Mouse (Mus musculus) neural tube, embryonic 11.5 days (tissue): ENCODE measurements at regions not wholly inside any gene's neighbourhood (a gene's known extent, or its start where the extent isn't known, plus 50 kb on each side); places are given as distances from the start of the nearest gene placed in this dataset.

Experiments
- ATAC-seq: fragments of 200-750 bp; cut with Nextera tagmentation; 2 replicates; pipeline ENCODE4 v1.8.0; 2017; ENCODE audit warnings: moderate number of reproducible peaks, mild to moderate bottlenecking, moderate TSS enrichment, moderate library complexity; ENCODE audit not compliant: insufficient read depth, low FRiP score, low TSS enrichment
- DNase-seq: peaks from one replicate; pipeline ENCODE4 v3.0.0-alpha.2; 2015; ENCODE audit warnings: low spot score
- H3K27ac ChIP-seq: fragments of 300-500 bp; sonication (generic); 2 replicates; pipeline ENCODE4 v1.5.1; 2014; ENCODE audit warnings: low read depth, mild to moderate bottlenecking, low read length
- H3K27me3 ChIP-seq: fragments of 300-500 bp; sonication (generic); 2 replicates; pipeline ENCODE4 v1.6.1; 2014; ENCODE audit warnings: mild to moderate bottlenecking, low read length, mixed read lengths; ENCODE audit not compliant: control insufficient read depth, insufficient read depth
- H3K36me3 ChIP-seq: fragments of 300-500 bp; sonication (generic); 2 replicates; pipeline ENCODE4 v1.6.1; 2014; ENCODE audit warnings: mild to moderate bottlenecking, low read length, moderate library complexity, mixed read lengths; ENCODE audit not compliant: control insufficient read depth, insufficient read depth
- H3K4me1 ChIP-seq: fragments of 300-500 bp; sonication (generic); 2 replicates; pipeline ENCODE4 v1.6.1; 2014; ENCODE audit warnings: low read length, mixed read lengths; ENCODE audit not compliant: control insufficient read depth, insufficient read depth
- H3K4me2 ChIP-seq: fragments of 300-500 bp; sonication (generic); 2 replicates; pipeline ENCODE4 v1.6.1; 2014; ENCODE audit warnings: low read depth, mild to moderate bottlenecking, moderate library complexity
- H3K4me3 ChIP-seq: fragments of 300-500 bp; sonication (generic); 2 replicates; pipeline ENCODE4 v1.5.1; 2014; ENCODE audit warnings: low read depth, low read length
- H3K9ac ChIP-seq: fragments of 300-500 bp; sonication (generic); 2 replicates; pipeline ENCODE4 v1.6.1; 2014; ENCODE audit warnings: mild to moderate bottlenecking, low read length
- H3K9me3 ChIP-seq: fragments of 300-500 bp; sonication (generic); 2 replicates; pipeline ENCODE4 v1.6.1; 2016; ENCODE audit warnings: low read length; ENCODE audit not compliant: control insufficient read depth
- WGBS: fragments of 180-500 bp; shearing (Covaris S2); extraction: QIAGEN DNeasy Blood & Tissue Kit; methylation state at CpG from one replicate; pipeline ENCODE4 v1.1.7; 2014; 5-methylcytosine and 5-hydroxymethylcytosine counted together

DNA sequence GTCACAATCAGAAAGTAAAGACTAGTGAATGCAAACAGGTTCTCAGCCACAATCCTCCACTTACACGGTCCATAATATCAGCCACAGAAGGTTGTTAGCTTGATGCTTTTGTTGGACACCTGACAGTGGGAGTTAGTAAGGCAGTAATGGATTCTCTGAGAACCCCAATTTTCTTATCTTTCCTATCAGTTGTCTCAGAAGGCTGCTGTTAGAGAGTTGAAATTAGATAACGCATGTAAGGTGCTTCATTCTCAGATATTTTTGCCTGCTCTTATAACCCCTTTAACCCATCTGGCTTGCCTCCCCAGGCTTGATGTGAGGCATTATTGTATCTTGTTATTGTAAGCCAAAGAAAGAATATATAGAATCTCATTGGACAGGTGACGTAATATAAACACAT lies 63.0 kb upstream of the Ube2e3 start:
- no peak overlapping the region for H3K4me2 ChIP-seq
- no peaks in the 10 kb centered on the region for H3K27me3 ChIP-seq
- H3K9me3 ChIP-seq = no peaks in the 10 kb centered on the region
- ATAC-seq = no peak
- no peak for DNase-seq
- 95% methylated on average over 3 of the region's 3 CpGs for WGBS
- H3K36me3 ChIP-seq = no peaks in the 10 kb centered on the region
- H3K4me3 ChIP-seq = no peak overlapping the region
- no peak overlapping the region for H3K27ac ChIP-seq
- no peaks in the 10 kb centered on the region for H3K4me1 ChIP-seq
- no peak overlapping the region for H3K9ac ChIP-seq

DNA sequence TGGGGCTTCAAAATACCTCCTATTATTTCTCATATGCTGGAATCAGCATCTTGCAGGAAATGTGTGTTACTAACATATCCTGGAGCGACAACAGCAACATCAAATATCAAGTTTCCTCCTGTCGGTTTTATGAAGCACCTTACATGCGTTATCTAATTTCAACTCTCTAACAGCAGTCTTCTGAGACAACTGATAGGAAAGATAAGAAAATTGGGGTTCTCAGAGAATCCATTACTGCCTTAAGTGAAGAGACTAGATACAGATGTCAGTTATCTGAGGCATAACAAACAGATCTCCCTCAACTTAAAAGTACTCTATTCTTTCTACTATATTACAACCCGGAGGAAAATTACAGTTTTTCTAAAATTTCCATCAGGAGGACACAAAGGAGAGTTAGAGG lies 64.4 kb upstream of the Ube2e3 start:
- no peak overlapping the region for H3K4me3 ChIP-seq

GRCm38 (mm10) chr2:78795446-78795845 lies 72.5 kb upstream of the Ube2e3 start:
- no peak for DNase-seq
- H3K27ac ChIP-seq = no peak overlapping the region
- WGBS = 77% methylated on average over 5 of the region's 5 CpGs

More for the DNA sequence above, 64.4 kb upstream of the Ube2e3 start:
- no peaks in the 10 kb centered on the region for H3K27me3 ChIP-seq
- no peak for DNase-seq
- 92% methylated on average over 4 of the region's 4 CpGs for WGBS
- no peaks in the 10 kb centered on the region for H3K9me3 ChIP-seq
- H3K27ac ChIP-seq = no peak overlapping the region
- H3K36me3 ChIP-seq = no peaks in the 10 kb centered on the region
- ATAC-seq = no peak
- H3K4me2 ChIP-seq = no peak overlapping the region
- no peak overlapping the region for H3K9ac ChIP-seq
- no peaks in the 10 kb centered on the region for H3K4me1 ChIP-seq

DNA sequence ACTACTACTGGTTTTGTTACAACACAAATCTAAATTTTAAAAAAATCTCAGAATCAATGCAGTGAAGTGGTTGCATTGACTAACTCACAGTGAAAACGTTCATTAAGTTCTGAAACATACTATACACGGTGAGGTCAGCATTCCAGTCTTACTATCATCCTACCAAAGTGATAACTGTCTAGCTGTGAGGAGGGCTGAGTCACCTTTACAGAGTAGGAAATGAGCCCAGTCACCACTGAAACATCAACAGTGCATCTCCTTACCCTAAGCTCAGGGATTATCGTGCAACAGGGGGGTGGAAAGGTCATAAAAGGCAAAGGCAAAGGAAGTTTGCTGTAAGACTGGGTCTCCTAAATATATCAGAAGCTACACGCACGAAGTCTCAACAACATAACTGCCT lies 73.2 kb upstream of the Ube2e3 start:
- no peak for ATAC-seq
- H3K9me3 ChIP-seq = no peaks in the 10 kb centered on the region
- H3K9ac ChIP-seq = no peak overlapping the region
- H3K4me3 ChIP-seq = no peak overlapping the region
- H3K27me3 ChIP-seq = no peaks in the 10 kb centered on the region
- no peak overlapping the region for H3K27ac ChIP-seq
- no peak overlapping the region for H3K4me2 ChIP-seq
- WGBS = 86% methylated on average over 5 of the region's 5 CpGs
- no peaks in the 10 kb centered on the region for H3K4me1 ChIP-seq
- DNase-seq = no peak
- no peaks in the 10 kb centered on the region for H3K36me3 ChIP-seq

More at GRCm38 (mm10) chr2:78795446-78795845, 72.5 kb upstream of the Ube2e3 start:
- Histone ChIP-seq H3K36me3 (no peaks in the 10 kb centered on the region), H3K9me3 (no peaks in the 10 kb centered on the region), H3K4me1 (no peaks in the 10 kb centered on the region), H3K4me2 (no peak overlapping the region), H3K27me3 (no peaks in the 10 kb centered on the region), H3K9ac (no peak overlapping the region), H3K4me3 (no peak overlapping the region)
- ATAC-seq = no peak

GRCm38 (mm10) chr2:78789124-78789523 lies 78.8 kb upstream of the Ube2e3 start:
- H3K4me2 ChIP-seq = no peak overlapping the region
- no peak overlapping the region for H3K27ac ChIP-seq
- WGBS = 85% methylated on average over 5 of the region's 5 CpGs
- ATAC-seq (no peak), DNase-seq (no peak)
- H3K4me1 ChIP-seq = no peaks in the 10 kb centered on the region
- H3K9ac ChIP-seq = no peak overlapping the region
- H3K9me3 ChIP-seq = no peaks in the 10 kb centered on the region
- H3K36me3 ChIP-seq = no peaks in the 10 kb centered on the region
- H3K27me3 ChIP-seq = no peaks in the 10 kb centered on the region
- H3K4me3 ChIP-seq = no peak overlapping the region

GRCm38 (mm10) chr2:78788222-78788621 lies 79.7 kb upstream of the Ube2e3 start:
- no peak overlapping the region for H3K4me3 ChIP-seq
- H3K36me3 ChIP-seq = no peaks in the 10 kb centered on the region
- H3K27ac ChIP-seq = no peak overlapping the region
- H3K9ac ChIP-seq = no peak overlapping the region
- ATAC-seq = no peak
- no peaks in the 10 kb centered on the region for H3K9me3 ChIP-seq
- H3K27me3 ChIP-seq = no peaks in the 10 kb centered on the region
- no peak for DNase-seq
- H3K4me2 ChIP-seq = no peak overlapping the region
- no peaks in the 10 kb centered on the region for H3K4me1 ChIP-seq

DNA sequence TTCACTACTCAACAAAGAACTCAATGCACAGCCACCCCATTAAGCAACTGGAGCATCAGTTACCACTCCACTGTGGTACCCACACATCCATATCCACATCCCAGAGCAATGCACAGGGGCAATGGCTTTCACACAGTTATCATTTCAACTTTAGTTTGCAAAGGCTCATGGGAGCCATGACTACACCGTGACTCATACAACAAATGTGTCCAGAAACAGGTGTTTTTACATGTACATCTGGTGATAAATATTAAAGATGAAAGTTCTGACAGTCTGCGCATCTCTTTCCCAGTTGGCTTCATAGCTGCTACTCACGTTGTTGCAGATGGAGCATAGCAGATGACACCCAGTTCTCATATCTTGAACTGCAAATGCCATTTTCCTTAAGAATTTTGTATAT lies 88.0 kb upstream of the Ube2e3 start:
- no peak overlapping the region for H3K4me2 ChIP-seq
- no peaks in the 10 kb centered on the region for H3K27me3 ChIP-seq
- ATAC-seq (no peak), DNase-seq (no peak)
- no peak overlapping the region for H3K9ac ChIP-seq
- no peaks in the 10 kb centered on the region for H3K4me1 ChIP-seq
- 89% methylated on average over 3 of the region's 3 CpGs for WGBS
- no peak overlapping the region for H3K27ac ChIP-seq
- H3K4me3 ChIP-seq = no peak overlapping the region
- H3K9me3 ChIP-seq = no peaks in the 10 kb centered on the region
- no peaks in the 10 kb centered on the region for H3K36me3 ChIP-seq

DNA sequence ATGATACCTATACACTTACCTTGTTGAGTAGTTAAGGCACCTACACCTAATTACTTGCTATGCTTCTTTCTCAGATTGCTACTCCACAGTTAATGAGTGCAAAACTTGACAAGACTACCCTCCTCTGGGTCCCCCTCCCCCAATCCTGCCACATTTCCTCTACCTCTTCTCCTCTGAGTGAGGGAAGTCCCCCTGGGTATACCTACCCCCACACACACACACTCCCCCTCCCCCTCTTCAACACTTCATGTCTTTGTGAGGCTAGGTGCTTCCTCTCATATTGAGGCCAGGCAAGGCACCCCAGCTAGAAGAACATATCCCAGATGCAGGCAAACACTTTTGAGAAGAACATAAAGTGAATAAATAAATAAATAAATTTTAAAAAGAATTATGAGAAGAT lies 90.3 kb upstream of the Ube2e3 start:
- Histone ChIP-seq H3K9me3 (no peaks in the 10 kb centered on the region), H3K4me3 (no peak overlapping the region), H3K27ac (no peak overlapping the region), H3K9ac (no peak overlapping the region), H3K36me3 (no peaks in the 10 kb centered on the region), H3K4me2 (no peak overlapping the region), H3K4me1 (no peaks in the 10 kb centered on the region), H3K27me3 (no peaks in the 10 kb centered on the region)
- ATAC-seq = no peak
- no peak for DNase-seq

DNA sequence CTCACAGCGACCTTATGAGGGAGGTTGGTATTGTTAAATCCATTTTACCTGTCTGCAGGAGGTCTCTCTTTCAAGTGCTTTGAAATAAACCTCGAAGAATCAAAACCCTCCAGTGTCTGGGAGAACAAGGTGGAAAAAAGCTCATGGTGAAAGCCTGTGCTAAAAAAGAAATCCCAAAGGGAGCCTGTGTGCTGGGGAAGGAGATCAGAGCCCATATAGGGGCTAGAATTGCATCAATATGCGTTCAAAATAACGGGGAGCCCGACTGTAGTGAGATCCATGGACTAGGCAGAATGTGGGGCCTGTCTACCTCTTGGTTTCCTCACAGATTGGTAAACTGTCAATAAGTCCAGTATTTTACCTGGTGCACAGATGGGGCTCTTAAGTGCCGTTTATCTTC lies 113.6 kb upstream of the Ube2e3 start:
- Histone ChIP-seq H3K36me3 (no peaks in the 10 kb centered on the region), H3K27me3 (no peaks in the 10 kb centered on the region), H3K9ac (no peak overlapping the region), H3K9me3 (no peaks in the 10 kb centered on the region), H3K4me3 (no peak overlapping the region), H3K4me1 (no peaks in the 10 kb centered on the region), H3K4me2 (no peak overlapping the region), H3K27ac (no peak overlapping the region)
- DNase-seq = no peak
- 75% methylated on average over 6 of the region's 6 CpGs for WGBS
- ATAC-seq = no peak
